Mouse (Mus musculus) neural tube, embryonic 15.5 days (tissue): ENCODE measurements around the gene Rnf115. TPM values are rescaled to one million over a fixed set of nuclear protein-coding genes. Genes with fewer than 3 reads are reported as not detected.
"Not testable (repeated sequence)": the region's sequence is repeated elsewhere in the genome, so short reads cannot be mapped to it uniquely, and the experiment has no call there.

Experiments
- ATAC-seq: fragments of 200-750 bp; cut with Nextera tagmentation; 2 replicates; pipeline ENCODE4 v1.8.0; 2017; ENCODE audit warnings: mild to moderate bottlenecking, moderate TSS enrichment, moderate library complexity; ENCODE audit not compliant: low FRiP score
- H3K27ac ChIP-seq: fragments of 300-500 bp; sonication (generic); replicated peaks from 2 replicates; pipeline ENCODE4 v1.5.1; 2015; ENCODE audit warnings: mild to moderate bottlenecking, inconsistent platforms
- H3K27me3 ChIP-seq: fragments of 300-500 bp; sonication (generic); replicated peaks from 2 replicates; pipeline ENCODE4 v1.6.1; 2015; ENCODE audit warnings: inconsistent platforms
- H3K36me3 ChIP-seq: fragments of 300-500 bp; sonication (generic); 2 replicates; pipeline ENCODE4 v1.6.1; 2015; ENCODE audit warnings: inconsistent platforms
- H3K4me1 ChIP-seq: fragments of 300-500 bp; sonication (generic); 2 replicates; pipeline ENCODE4 v1.6.1; 2015; ENCODE audit warnings: inconsistent platforms
- H3K4me2 ChIP-seq: fragments of 300-500 bp; sonication (generic); 2 replicates; pipeline ENCODE4 v1.6.1; 2015; ENCODE audit warnings: inconsistent platforms, mild to moderate bottlenecking, moderate library complexity
- H3K4me3 ChIP-seq: fragments of 300-500 bp; sonication (generic); replicated peaks from 2 replicates; pipeline ENCODE4 v1.5.1; 2015; ENCODE audit warnings: mild to moderate bottlenecking, inconsistent platforms
- H3K9ac ChIP-seq: fragments of 300-500 bp; sonication (generic); replicated peaks from 2 replicates; pipeline ENCODE4 v1.6.1; 2015; ENCODE audit warnings: mild to moderate bottlenecking, inconsistent platforms
- H3K9me3 ChIP-seq: fragments of 300-500 bp; sonication (generic); replicated peaks from 2 replicates; pipeline ENCODE4 v1.6.1; 2016; ENCODE audit warnings: inconsistent platforms
- WGBS: fragments of 180-500 bp; shearing (Covaris S2); methylation state at CpG from one replicate; pipeline ENCODE4 v1.1.7; 2015; ENCODE audit warnings: mixed read lengths; 5-methylcytosine and 5-hydroxymethylcytosine counted together
- polyA plus RNA-seq: library from polyadenylated mRNA; unstranded; fragments of >200 nt; fragmentation: Nextera tagmentation; extraction: Ambion mirVana; gene quantifications from 2 replicates; pipeline ENCODE4 v1.2.1, GENCODE M21; 2015

Rnf115 gene
- 76.7 and 77.9 TPM in 2 replicates for polyA plus RNA-seq

DNA sequence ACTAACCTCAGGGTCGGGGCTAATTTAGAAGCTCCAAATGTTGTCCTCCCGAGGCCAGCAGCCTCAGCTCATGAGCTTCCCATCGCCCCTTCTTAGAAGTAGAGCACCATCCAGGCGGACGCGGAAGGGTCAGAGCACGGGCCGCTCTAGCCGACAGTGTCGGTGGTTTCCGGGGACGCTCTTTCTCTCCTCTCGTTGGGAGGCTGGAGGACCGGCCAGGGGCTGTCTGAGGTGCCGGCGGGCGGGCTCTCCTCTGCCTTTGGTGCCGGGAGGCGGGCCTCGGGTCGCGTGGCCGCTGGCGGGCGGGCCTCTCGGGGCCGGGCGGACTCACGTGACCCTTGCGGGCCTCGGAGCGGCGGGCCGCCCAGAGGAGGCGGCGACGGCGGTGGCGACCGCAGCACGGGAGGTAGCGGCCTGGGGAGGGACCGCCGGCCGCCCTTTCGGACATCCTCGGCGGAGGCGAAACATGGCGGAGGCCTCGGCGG is at the start of gene Rnf115, which contains the start of gene Polr3c:
Gene Rnf115, plus strand, starts transcription at position 322 of the 485 bp plus-strand sequence.
Gene Polr3c, minus strand, starts transcription at position 286 of the 485 bp plus-strand sequence.
- peak within 1 kb of the TSS; percentile 88 for H3K4me3 ChIP-seq
- no peaks in the 10 kb centered on the region for H3K9me3 ChIP-seq
- no peaks in the 10 kb centered on the region for H3K27me3 ChIP-seq
- H3K36me3 ChIP-seq = peaks cover 15% of the 10 kb centered on the region
- H3K4me2 ChIP-seq = peak within 1 kb of the TSS; percentile 71
- peak within 1 kb of the TSS; percentile 87 for H3K9ac ChIP-seq
- peak; percentile 96 for ATAC-seq
- peak within 1 kb of the TSS; percentile 88 for H3K27ac ChIP-seq
- WGBS = under 1% methylated on average over 51 of the region's 52 CpGs
- peaks cover 35% of the 10 kb centered on the region for H3K4me1 ChIP-seq

DNA sequence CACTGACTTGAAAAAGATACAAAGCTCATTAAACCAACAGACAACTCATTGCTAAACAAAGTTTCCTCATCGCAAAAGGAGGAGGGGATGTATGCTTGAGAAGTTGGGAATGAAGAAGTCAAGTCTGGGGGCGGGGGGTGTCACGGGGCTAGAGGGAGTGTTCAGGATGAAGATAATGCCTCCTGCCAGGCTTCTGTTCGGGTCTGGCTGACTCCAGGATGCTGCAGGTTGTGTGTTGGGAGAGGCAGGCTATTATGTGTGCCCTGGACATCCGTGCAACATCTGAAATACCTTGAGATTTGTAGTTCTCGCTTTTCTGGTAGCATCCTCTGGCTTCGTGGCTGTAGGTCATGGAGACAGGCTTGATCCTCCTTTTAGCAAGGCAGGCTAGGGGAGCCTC is 49.0 kb upstream of the Rnf115 start:
- Histone ChIP-seq H3K9me3 (no peaks in the 10 kb centered on the region), H3K9ac (no peak overlapping the region), H3K27me3 (0 out of 2 replicates have a peak, but pooled peaks cover 10% of the 10 kb centered on the region), H3K4me1 (no peaks in the 10 kb centered on the region), H3K27ac (no peak overlapping the region), H3K4me3 (no peak overlapping the region), H3K4me2 (no peak overlapping the region), H3K36me3 (no peaks in the 10 kb centered on the region)
- WGBS = 62% methylated on average over 7 of the region's 7 CpGs
- ATAC-seq = no peak

DNA sequence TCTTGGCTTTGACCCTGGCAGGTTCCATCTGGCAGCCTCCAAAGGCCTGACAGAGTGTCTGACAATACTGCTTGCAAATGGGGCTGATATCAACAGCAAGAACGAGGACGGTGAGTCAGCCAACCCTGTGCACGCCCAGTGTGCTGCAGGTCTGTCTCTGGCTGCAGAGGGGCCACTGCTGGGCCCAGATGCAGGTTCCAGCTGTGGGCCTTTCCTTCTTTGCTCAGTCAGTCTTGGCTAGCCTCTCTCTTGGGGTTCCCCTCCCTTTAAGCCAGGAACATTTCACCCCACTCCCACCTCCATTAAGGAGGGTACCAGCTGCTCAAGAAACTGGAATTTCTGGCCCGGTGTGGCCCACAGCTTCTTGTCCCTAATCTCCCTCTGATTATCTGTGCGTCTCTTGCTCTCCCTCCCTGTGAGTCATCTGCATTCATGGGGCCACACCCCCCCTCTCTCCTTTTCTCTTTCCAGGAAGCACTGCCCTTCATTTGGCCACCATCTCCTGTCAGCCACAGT is 48.2 kb upstream of the Rnf115 start:
- Histone ChIP-seq H3K36me3 (no peaks in the 10 kb centered on the region), H3K4me1 (no peaks in the 10 kb centered on the region), H3K27me3 (peaks cover 15% of the 10 kb centered on the region), H3K9me3 (no peaks in the 10 kb centered on the region), H3K4me3 (no peak overlapping the region), H3K27ac (no peak overlapping the region), H3K4me2 (no peak overlapping the region), H3K9ac (no peak overlapping the region)
- ATAC-seq = no peak
- WGBS = 29% methylated on average over 5 of the region's 5 CpGs

DNA sequence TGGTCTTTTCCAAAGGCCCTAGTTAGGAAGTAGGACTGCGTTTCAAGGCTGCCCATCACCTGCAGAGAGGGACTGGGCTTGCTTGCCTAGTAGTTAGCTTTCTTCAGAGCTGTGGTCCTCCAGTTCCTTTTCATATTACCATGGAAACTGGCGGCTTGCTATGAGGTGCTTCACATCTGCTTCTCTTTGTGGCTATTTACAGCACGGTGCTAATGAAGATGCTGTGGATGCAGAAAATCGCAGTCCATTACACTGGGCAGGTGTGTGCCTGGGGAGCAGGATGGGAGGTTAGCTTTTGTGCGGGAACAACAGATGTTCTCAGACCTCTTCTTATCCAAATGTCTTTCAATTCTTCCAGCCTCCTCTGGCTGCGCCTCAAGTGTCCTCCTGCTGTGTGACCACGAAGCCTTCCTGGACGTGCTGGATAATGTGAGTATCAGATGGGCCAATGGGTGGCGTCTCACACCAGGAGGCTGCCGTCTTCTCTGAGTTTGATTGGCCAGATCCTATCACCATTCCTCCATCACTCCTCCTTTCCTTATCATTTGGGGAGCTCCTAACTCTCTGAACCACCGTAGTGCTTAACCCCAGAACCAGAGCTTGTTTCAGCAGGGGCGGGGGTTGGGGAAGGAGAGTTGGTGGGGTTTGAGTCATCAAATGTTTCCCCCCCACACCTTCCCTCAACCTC is 47.1 kb upstream of the Rnf115 start:
- Histone ChIP-seq H3K4me2 (no peak overlapping the region), H3K27ac (no peak overlapping the region), H3K4me3 (no peak overlapping the region), H3K9me3 (no peaks in the 10 kb centered on the region), H3K9ac (no peak overlapping the region), H3K27me3 (peaks cover 21% of the 10 kb centered on the region), H3K4me1 (peaks cover 9% of the 10 kb centered on the region), H3K36me3 (no peaks in the 10 kb centered on the region)
- ATAC-seq = peak; percentile 27; the same call in 1 of the 2 replicates
- WGBS = 20% methylated on average over 12 of the region's 12 CpGs

DNA sequence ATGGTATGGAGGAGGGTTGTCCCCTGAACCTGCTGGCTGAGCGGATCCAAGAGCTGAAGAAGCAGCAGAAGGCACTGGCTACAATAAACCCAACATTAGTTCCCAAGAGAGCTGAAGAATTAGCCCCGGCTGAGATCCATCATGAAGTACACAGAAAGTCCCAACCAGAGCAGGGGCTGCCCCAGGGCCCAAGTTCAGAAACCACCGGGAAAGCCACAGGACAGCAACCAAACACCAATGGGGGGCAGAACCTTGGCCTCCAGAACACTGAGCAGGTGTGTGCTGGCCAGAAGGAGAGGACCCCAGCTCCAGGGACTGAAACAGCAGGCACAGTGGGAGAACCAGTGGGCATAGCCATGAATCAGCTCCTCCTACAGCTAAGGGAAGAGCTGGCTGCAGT is 44.0 kb upstream of the Rnf115 start:
- Histone ChIP-seq H3K27ac (no peak overlapping the region), H3K9me3 (no peaks in the 10 kb centered on the region), H3K27me3 (peaks cover 21% of the 10 kb centered on the region), H3K4me2 (no peak overlapping the region), H3K4me3 (no peak overlapping the region), H3K36me3 (no peaks in the 10 kb centered on the region), H3K4me1 (peaks cover 9% of the 10 kb centered on the region), H3K9ac (no peak overlapping the region)
- 85% methylated on average over 3 of the region's 3 CpGs for WGBS
- ATAC-seq = no peak

DNA sequence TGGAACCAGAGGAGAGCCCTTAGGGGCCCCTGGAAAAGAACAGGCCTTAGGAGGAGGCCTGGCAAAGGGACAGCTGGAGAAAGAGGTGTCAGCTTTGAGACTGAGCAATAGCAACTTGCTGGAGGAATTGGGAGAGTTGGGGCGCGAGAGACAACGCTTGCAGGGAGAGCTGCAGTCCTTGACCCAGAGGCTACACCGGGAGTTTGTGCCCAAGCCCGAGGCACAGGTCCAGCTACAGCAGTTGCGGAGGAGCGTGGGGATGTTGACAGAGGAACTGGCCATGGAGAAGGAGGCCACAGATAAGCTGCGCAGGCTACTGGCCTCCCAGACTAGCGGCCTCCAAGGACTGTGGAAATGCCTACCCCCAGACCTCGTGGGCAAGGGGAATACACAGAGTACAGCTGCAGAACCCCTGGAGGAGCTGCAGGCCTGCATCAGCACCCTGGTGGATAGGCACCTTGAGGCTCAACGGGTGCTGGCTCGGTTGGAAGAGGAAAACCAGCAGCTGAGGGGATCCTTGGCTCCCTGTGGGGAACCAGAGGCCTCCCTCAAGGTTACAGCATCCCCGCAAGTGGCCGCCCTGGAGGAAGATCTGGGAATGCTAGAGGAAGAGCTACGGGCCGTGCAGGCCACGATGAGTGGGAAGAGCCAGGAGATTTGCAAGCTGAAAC is 43.2 kb upstream of the Rnf115 start:
- H3K9me3 ChIP-seq = no peaks in the 10 kb centered on the region
- no peak overlapping the region for H3K9ac ChIP-seq
- WGBS = 60% methylated on average over 17 of the region's 17 CpGs
- peak overlapping the region; percentile 53 for H3K4me2 ChIP-seq
- H3K4me1 ChIP-seq = peaks cover 9% of the 10 kb centered on the region
- peak overlapping the region; percentile 20; the same call in 1 of the 2 replicates for H3K4me3 ChIP-seq
- no peak for ATAC-seq
- H3K27ac ChIP-seq = no peak overlapping the region
- H3K27me3 ChIP-seq = peaks cover 21% of the 10 kb centered on the region
- H3K36me3 ChIP-seq = no peaks in the 10 kb centered on the region

DNA sequence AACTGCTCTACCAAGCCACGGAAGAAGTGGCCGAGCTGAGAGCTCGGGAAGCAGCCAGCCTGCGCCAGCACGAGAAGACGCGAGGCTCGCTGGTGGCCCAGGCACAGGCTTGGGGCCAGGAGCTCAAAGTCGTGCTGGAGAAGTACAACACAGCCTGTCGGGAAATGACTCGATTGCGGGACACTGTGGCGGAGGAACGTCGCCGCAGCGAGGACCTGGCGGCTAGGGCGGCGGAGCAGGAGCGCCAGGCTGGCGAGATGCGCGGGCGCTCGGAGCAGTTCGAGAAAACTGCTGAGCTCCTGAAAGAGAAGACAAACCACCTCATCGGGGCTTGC is 42.7 kb upstream of the Rnf115 start:
- H3K4me3 ChIP-seq = peak overlapping the region; percentile 20

DNA sequence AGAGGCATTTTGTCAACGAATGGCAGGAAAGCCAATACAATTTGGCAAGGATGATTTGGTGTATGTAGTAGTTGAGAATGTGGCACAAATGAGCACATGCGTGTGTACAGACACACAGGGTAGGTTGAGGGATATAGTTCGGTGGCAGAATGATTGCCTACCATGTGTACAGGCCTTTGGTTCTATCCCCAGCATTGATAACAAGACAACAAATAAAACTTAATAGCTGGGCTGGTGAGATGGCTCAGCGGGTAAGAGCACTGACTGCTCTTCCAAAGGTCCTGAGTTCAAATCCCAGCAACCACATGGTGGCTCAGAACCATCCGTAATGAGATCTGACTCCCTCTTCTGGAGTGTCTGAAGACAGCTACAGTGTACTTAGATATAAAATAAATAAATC is 41.4 kb upstream of the Rnf115 start:
- H3K4me1 ChIP-seq, ATAC-seq, H3K36me3 ChIP-seq, H3K27ac ChIP-seq, H3K9me3 ChIP-seq, H3K9ac ChIP-seq, H3K4me2 ChIP-seq, H3K4me3 ChIP-seq: not testable (repeated sequence)
- peaks cover 14% of the 10 kb centered on the region for H3K27me3 ChIP-seq
- 94% methylated on average over 5 of the region's 5 CpGs for WGBS

More for the DNA sequence above, 42.7 kb upstream of the Rnf115 start:
- H3K4me1 ChIP-seq = peaks cover 9% of the 10 kb centered on the region
- H3K27me3 ChIP-seq = peaks cover 21% of the 10 kb centered on the region
- H3K4me2 ChIP-seq = peak overlapping the region; percentile 53
- WGBS = 25% methylated on average over 28 of the region's 28 CpGs
- no peaks in the 10 kb centered on the region for H3K36me3 ChIP-seq
- H3K27ac ChIP-seq = no peak overlapping the region
- peak overlapping the region; percentile 23; the same call in 1 of the 2 replicates for H3K9ac ChIP-seq
- no peak for ATAC-seq
- H3K9me3 ChIP-seq = no peaks in the 10 kb centered on the region

DNA sequence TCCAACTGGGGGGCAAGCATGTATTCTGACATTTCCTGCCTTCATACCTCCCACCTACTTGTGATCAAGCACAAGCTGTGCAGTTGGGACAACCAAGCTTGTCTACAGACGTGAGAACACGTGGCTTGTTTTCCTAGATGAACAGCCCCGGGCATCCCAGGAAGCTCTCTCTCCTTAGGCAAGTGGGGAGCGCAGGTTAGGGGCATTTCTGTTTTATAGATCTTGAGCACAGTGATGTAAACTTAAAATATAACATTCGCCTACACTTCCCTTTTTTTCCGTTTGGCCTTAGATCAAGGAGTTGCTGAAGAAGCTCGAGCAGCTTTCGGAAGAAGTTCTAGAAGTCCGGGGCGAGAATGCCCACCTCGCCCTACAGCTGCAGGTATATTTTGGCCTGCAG is 38.6 kb upstream of the Rnf115 start:
- no peak overlapping the region for H3K9ac ChIP-seq
- peaks cover 9% of the 10 kb centered on the region for H3K4me1 ChIP-seq
- H3K27me3 ChIP-seq = peaks cover 8% of the 10 kb centered on the region
- 92% methylated on average over 11 of the region's 11 CpGs for WGBS
- H3K27ac ChIP-seq = no peak overlapping the region
- ATAC-seq = no peak
- no peak overlapping the region for H3K4me2 ChIP-seq
- no peaks in the 10 kb centered on the region for H3K9me3 ChIP-seq
- H3K36me3 ChIP-seq = no peaks in the 10 kb centered on the region
- no peak overlapping the region for H3K4me3 ChIP-seq

DNA sequence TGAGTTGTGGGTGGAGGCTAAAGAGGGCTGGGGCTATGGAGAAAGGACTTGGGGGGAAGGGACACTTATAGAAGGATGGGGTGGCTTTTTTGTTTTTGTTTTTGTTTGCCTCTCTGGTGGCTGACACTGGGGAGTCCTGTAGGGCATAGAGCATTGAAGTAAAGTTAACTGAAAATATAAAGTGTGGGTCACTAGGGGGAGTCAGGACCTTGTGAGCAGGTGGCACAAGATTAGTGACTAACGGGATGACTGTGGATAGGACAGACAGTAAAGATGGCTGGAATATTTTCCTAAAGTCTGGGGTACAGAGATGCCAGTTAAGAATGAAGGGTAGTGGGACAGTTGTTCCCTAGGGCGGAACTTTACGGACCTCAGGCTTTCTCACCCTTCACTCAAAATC is 37.2 kb upstream of the Rnf115 start:
- H3K9me3 ChIP-seq = no peaks in the 10 kb centered on the region
- WGBS = 58% methylated on average over 3 of the region's 3 CpGs
- H3K36me3 ChIP-seq = no peaks in the 10 kb centered on the region
- peaks cover 1% of the 10 kb centered on the region for H3K4me1 ChIP-seq
- H3K27ac ChIP-seq = no peak overlapping the region
- H3K9ac ChIP-seq = no peak overlapping the region
- H3K27me3 ChIP-seq = no peaks in the 10 kb centered on the region
- H3K4me2 ChIP-seq = no peak overlapping the region
- ATAC-seq = no peak
- H3K4me3 ChIP-seq = no peak overlapping the region

DNA sequence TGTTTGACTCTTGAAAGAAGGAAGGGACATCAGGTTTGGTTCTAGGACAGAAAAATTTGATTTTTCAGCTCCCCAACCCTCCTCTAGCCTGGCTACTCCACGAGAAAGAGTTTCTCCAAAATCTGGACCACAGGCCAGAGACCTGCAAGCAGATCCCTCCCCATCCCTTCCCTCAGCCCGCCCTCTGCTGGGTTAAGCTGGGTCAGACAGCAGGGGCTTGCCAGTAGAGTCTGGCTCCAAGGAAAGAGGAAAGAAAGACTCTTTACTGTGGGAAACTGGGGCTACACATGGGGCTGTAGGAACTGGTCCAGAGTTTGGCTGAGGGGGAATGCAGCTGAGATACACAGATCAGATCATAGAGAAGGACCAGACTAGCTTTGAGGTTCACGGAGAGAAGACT is 35.0 kb upstream of the Rnf115 start:
- 23% methylated on average over 3 of the region's 3 CpGs for WGBS
- Histone ChIP-seq H3K27me3 (no peaks in the 10 kb centered on the region), H3K36me3 (no peaks in the 10 kb centered on the region), H3K27ac (no peak overlapping the region), H3K9ac (no peak overlapping the region), H3K4me1 (peaks cover 9% of the 10 kb centered on the region), H3K4me3 (no peak overlapping the region), H3K4me2 (no peak overlapping the region), H3K9me3 (no peaks in the 10 kb centered on the region)
- no peak for ATAC-seq

DNA sequence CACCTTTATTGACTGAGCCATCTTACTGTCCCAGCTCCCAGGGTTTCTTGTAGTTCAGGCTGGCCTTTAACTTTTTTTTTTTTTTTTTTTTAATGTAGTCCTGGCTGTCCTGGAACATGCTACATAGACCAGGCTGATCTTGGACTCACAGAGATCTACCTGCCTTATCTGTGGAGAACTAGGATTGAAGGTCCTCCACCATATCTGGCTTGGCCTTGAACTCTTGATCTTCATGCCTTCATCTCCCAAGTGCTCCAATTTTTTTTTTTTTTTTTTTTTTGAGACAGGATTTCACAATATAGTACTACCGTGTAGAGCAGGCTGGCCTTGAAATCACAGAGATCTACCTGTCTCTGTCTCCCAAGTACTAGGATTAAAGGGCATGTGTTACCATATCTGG is 33.9 kb upstream of the Rnf115 start:
- Histone ChIP-seq H3K36me3 (no peaks in the 10 kb centered on the region), H3K4me2 (no peak overlapping the region), H3K4me1 (peaks cover 18% of the 10 kb centered on the region), H3K9ac (no peak overlapping the region), H3K4me3 (no peak overlapping the region), H3K27me3 (no peaks in the 10 kb centered on the region), H3K9me3 (no peaks in the 10 kb centered on the region), H3K27ac (no peak overlapping the region)
- ATAC-seq = no peak
- 97% methylated on average over 1 of the region's 1 CpGs for WGBS
